Mouse (Mus musculus) erythroblast, embryonic 14.5 days (primary cell): ENCODE results near the gene Hist1h2bk. TPM values are rescaled to one million over a fixed set of nuclear protein-coding genes. Genes with fewer than 3 reads are reported as not detected.

Experiments used
- H3K27me3 ChIP-seq: 2 replicates; pipeline ENCODE4 v1.6.1; 2012; ENCODE audit warnings: inconsistent platforms; ENCODE audit not compliant: control insufficient read depth
- H3K36me3 ChIP-seq: 2 replicates; pipeline ENCODE4 v1.6.1; 2012; ENCODE audit warnings: mild to moderate bottlenecking, inconsistent platforms; ENCODE audit not compliant: control insufficient read depth
- H3K4me1 ChIP-seq: 2 replicates; pipeline ENCODE4 v1.6.1; 2012; ENCODE audit warnings: inconsistent platforms; ENCODE audit not compliant: control insufficient read depth
- H3K4me3 ChIP-seq: replicated peaks from 2 replicates; pipeline ENCODE3; 2012; ENCODE audit warnings: moderate library complexity, mild to moderate bottlenecking, inconsistent platforms
- H3K9me3 ChIP-seq: 2 replicates; pipeline ENCODE4 v1.6.1; 2012; ENCODE audit warnings: low read length, inconsistent platforms, mixed read lengths; ENCODE audit not compliant: control insufficient read depth
- GATA1 ChIP-seq: IDR thresholded peaks from 2 replicates; pipeline ENCODE4 v1.6.1; 2012; ENCODE audit warnings: low read length, inconsistent platforms, mixed read lengths
- TAL1 ChIP-seq: IDR thresholded peaks from 3 replicates; pipeline ENCODE4 v1.6.1; 2012; ENCODE audit warnings: low read length, inconsistent platforms, mixed read lengths
- polyA plus RNA-seq: library from polyadenylated mRNA; stranded (reverse); fragments of >175 nt; gene quantifications from 2 replicates; pipeline ENCODE4 v1.2.3, GENCODE M21; 2012

The Hist1h2bk gene
- polyA plus RNA-seq, 1 experiment, result 13.9 TPM

DNA sequence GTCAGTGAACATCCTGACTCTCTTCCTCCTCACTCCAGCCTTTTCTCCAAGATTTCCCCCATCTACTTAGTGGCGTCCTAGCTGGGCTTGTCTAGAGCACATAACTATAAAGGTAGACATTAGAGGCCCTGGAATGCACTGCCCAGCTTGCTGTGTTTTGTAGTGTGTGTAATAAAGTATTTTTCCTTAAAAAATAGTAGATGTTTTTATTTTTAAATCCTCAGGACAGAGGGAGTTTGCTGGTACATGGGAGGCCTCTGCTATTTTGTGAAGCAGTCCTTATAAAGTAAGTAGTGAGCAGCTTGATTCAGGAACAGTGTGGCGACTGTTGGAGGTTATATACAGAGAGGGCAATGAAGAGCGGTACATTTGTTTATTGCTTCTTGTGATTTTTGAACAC lies 27.0 kb upstream of the Hist1h2bk start:
- H3K4me3 ChIP-seq, result no peak overlapping the region
- peaks cover 20% of the 10 kb centered on the region for H3K4me1 ChIP-seq
- peaks cover 99% of the 10 kb centered on the region for H3K27me3 ChIP-seq
- no peaks in the 10 kb centered on the region for H3K36me3 ChIP-seq
- no peaks in the 10 kb centered on the region; the same call in 1 of the 2 replicates for H3K9me3 ChIP-seq
- TF ChIP-seq TAL1, result no peak
- TF ChIP-seq GATA1, result no peak

DNA sequence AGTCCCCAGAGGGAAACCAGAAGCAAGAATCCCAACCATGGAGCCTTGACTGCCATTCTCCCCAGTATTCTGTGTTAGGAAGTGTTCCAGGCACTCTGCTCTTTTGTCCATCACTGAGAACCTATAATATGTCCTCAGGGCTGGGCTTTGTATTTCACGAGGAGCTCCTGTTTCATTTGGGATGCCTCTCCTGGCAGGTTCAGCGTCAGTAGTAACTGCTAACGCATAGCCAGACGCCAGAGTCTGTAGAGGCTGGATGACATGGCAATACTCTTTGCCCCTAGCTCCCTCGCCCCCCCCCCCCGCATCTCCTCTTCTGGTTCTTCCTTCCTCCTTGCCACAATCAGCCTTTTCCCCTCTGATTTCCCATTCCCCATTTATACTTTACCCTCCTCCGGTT lies 26.0 kb upstream of the Hist1h2bk start, which contains the start of gene Prss16:
TSS of gene Prss16 (minus strand) at position 101 of the 400 bp plus-strand sequence.
- TF ChIP-seq TAL1 (no peak), GATA1 (no peak)
- Histone ChIP-seq H3K36me3 (no peaks in the 10 kb centered on the region), H3K27me3 (peaks cover 99% of the 10 kb centered on the region), H3K4me3 (no peak within 1 kb of the TSS), H3K4me1 (peaks cover 27% of the 10 kb centered on the region), H3K9me3 (no peaks in the 10 kb centered on the region; the same call in 1 of the 2 replicates)

DNA sequence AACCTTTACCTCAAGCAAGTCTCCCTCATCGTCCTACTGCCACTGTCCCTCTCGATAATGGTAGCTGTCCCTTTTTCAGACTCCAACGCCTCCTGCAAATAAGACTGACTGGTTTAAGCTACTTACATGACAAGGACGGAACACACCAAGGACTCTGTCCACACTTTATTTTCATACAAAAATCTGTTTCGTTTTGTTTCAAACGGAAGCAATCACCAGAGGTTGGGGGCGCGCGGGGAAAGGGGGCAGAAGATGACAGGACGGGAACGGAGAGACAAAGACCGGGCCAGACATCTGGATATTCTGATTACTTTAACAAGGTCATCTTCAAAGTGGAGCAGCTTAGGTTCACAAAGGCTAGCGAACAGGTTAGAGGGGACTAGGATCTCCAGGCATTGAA lies 22.0 kb upstream of the Hist1h2bk start:
- peaks cover 23% of the 10 kb centered on the region for H3K4me1 ChIP-seq
- no peaks in the 10 kb centered on the region for H3K36me3 ChIP-seq
- H3K27me3 ChIP-seq, result peaks cover 68% of the 10 kb centered on the region
- TF ChIP-seq GATA1 (no peak), TAL1 (no peak)
- no peak overlapping the region for H3K4me3 ChIP-seq
- no peaks in the 10 kb centered on the region for H3K9me3 ChIP-seq

DNA sequence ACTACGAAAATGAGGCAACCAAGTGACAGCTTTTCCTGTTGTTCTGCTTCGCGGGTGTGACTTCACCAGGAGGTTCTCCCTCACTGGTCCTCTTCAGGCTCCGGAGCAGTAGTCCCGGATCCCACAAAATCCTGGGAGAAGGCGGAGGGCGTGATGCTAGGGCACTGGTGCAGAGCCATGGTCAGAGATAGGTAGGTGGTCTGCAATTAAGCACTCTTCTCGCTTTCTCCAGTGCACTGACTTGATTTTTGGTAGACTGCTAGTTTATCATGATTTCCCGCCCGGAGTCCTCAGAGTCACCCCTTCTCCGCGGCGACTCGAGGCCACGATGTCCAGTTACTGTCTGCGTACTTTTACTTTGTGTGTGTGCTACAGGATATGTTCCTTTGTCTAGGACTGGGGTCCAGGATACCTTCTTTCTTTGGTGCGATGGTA lies 21.2 kb upstream of the Hist1h2bk start:
- H3K4me1 ChIP-seq, result peaks cover 27% of the 10 kb centered on the region
- no peaks in the 10 kb centered on the region for H3K9me3 ChIP-seq
- TF ChIP-seq TAL1 (no peak), GATA1 (no peak)
- H3K4me3 ChIP-seq, result peak overlapping the region; percentile 24
- H3K36me3 ChIP-seq, result no peaks in the 10 kb centered on the region
- peaks cover 61% of the 10 kb centered on the region for H3K27me3 ChIP-seq

DNA sequence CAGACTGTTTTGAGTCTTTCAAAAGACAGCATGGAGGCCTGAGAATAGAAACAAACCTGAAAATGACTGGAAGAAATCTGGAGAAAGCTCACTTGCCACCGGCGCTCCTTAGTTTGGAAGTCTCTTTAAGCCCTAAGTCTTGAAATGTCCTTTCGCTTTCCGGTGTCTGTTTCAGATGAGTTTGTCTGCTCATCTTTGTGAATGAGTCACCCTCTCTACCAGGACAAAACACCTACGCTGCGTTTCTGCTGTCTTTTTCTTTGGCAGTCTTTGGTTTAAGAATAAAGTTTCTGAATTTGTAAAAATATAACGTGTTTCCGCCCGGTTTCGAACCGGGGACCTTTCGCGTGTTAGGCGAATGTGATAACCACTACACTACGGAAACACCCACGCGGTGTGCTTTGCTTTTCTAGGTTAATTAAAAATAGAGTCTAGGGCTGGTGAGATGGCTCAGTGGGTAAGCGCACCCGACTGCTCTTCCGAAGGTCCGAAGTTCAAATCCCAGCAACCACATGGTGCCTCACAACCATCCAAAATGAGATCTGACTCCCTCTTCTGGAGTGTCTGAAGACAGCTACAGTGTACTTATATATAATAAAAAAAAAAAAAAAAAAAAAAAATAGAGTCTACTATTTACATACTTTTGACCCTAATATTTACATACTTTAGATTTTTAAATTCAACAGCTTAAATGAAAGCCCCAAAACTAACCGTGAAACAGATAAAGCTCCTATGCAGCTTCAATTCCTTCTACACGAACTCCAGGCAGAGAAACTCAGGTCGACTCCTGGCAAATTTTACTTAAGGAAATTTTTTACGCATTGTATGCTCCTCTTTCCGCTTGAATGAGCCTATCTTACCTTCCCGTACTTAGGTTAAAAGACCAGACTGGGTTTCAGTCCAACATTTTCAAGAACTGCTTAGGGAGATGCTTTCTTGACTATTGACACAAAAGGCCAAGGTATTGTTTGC lies 19.9 kb upstream of the Hist1h2bk start:
- peaks cover 38% of the 10 kb centered on the region for H3K4me1 ChIP-seq
- H3K9me3 ChIP-seq, result no peaks in the 10 kb centered on the region
- no peaks in the 10 kb centered on the region for H3K36me3 ChIP-seq
- peak overlapping the region; percentile 49 for H3K4me3 ChIP-seq
- no peak for TF ChIP-seq GATA1
- no peak for TF ChIP-seq TAL1
- peaks cover 47% of the 10 kb centered on the region for H3K27me3 ChIP-seq

DNA sequence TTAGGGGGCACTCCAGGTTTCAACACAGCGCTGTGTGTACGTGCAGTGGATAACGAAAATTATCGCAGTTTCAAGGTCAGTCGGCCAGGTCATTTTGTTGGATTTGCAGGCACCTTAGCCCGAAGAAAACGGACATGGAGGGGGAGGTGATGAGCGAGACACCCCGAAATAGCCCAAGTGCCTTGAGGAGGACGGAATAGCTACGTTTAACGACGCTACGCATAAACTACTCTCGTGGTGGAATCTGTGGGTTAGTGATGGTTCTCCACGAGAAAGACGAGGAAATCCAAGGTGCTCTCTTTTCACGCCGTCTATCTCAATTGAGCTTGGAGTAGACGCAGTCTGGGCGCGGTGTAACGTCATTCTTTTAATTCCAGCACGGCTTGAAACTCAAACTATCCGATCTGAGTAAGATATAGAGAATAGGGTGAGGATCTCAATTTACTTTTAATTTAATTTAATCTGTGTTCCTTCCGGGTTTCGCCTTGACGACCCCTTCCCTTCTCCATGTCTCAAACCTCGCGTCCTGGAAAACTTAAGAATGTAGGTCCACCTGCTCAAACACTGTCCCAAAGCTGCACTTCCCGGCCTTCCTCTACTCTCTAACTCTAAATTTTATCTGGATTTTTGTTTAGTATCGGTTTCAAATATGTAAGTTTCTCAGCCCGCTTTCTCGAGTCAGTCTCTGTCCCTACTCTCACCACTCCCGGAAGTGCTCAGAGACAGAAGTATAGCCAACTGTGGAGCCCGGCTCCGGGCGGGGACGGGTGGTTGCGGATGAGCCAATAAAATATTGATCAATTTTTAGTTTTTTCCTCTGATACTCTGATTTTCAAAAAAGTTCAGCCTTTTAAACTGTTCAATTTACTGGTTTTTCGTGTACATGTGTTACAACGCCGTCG lies 15.5 kb upstream of the Hist1h2bk start:
- peak overlapping the region; percentile 73 for H3K4me3 ChIP-seq
- TF ChIP-seq TAL1 (no peak), GATA1 (no peak)
- no peaks in the 10 kb centered on the region for H3K36me3 ChIP-seq
- peaks cover 4% of the 10 kb centered on the region for H3K27me3 ChIP-seq
- H3K9me3 ChIP-seq, result no peaks in the 10 kb centered on the region
- H3K4me1 ChIP-seq, result peaks cover 40% of the 10 kb centered on the region

DNA sequence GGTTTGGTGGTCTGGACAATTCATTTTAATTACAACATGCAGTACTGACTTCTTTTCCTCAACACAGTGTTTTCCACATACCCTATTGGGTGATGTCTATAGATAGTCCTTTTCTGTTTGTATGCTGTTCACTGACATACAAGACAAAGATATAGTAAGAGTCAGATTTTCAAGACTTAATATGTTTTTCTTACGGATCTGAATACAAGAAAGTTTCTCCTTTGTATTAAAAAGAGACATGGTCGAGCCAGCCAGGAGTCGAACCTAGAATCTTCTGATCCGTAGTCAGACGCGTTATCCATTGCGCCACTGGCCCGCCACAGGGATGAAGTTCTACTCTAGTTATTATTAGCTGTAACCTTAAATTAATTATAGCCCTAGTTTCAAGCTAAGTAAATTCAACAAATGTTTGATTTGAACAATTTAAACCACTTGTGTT lies 14.8 kb upstream of the Hist1h2bk start:
- Histone ChIP-seq H3K36me3 (no peaks in the 10 kb centered on the region), H3K4me3 (peak overlapping the region; percentile 73), H3K27me3 (no peaks in the 10 kb centered on the region), H3K4me1 (peaks cover 40% of the 10 kb centered on the region), H3K9me3 (no peaks in the 10 kb centered on the region)
- TF ChIP-seq TAL1 (no peak), GATA1 (no peak)

DNA sequence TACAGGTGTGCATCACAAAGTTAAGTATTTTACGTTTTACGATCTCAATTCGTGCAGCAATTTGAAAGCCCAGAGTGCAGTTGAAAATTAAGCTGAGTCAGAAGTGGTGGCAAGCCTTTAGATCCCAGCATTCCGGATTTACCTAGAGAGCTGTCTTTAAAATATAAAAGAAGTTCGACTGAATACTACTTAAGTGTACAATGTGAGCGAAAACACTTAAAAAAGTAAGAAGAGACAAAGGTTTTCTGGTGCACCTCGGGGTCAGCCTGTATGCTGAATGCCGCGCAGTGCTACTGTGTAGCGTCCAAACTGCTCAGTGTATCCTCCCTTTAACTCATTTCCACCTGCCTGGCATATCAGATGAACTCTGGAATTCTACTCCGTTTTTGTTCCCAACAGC lies 14.1 kb upstream of the Hist1h2bk start:
- H3K4me3 ChIP-seq, result peak overlapping the region; percentile 73
- TF ChIP-seq TAL1 (no peak), GATA1 (no peak)
- H3K4me1 ChIP-seq, result peaks cover 40% of the 10 kb centered on the region

More for the DNA sequence above, 14.1 kb upstream of the Hist1h2bk start:
- Histone ChIP-seq H3K27me3 (no peaks in the 10 kb centered on the region), H3K36me3 (no peaks in the 10 kb centered on the region), H3K9me3 (no peaks in the 10 kb centered on the region)
